Comparison of ENCODE assay signal across 13 mouse cellular contexts in genomic region chr8:3609046-3609815, GRCm38 (mm10). TPM values are rescaled to one million over a fixed set of nuclear protein-coding genes. Genes with fewer than 3 reads are reported as not detected.
DNase-seq lines count a peak whose midpoint lies in the region; ATAC-seq and TF ChIP-seq lines count a peak whose summit lies in the region.
"Had no signal": no experiment of that assay in that cellular context is flagged by ENCODE, and none has a peak within 500 bp of the region (broad histone marks: within the 10 kb centered on the region; RNA-seq: fewer than 3 reads in every experiment).

No protein-coding gene starts in this region.

- 64% methylated on average over 12 of the region's 12 CpGs for WGBS in kidney, embryonic 15.5 days
- WGBS in stomach, postnatal 0 days, result 56% methylated on average over 12 of the region's 12 CpGs

- no peak overlapping the region for H3K4me2 ChIP-seq in kidney, embryonic 15.5 days
- H3K4me2 ChIP-seq in stomach, postnatal 0 days (replicated peaks; ENCODE audit: low read depth), result no peak overlapping the region
- H3K4me2 ChIP-seq: hindbrain, embryonic 13.5 days had no signal

- H3K9me3 ChIP-seq in kidney, embryonic 15.5 days (replicated peaks), result no peaks in the 10 kb centered on the region
- H3K9me3 ChIP-seq in stomach, postnatal 0 days (ENCODE audit: control insufficient read depth, low read length), result no peaks in the 10 kb centered on the region
- H3K9me3 ChIP-seq: hindbrain, embryonic 13.5 days had no signal

- H3K4me3 ChIP-seq in kidney, embryonic 15.5 days (replicated peaks), result no peak overlapping the region
- H3K4me3 ChIP-seq in stomach, postnatal 0 days (ENCODE audit: low read depth, low read length), result no peak overlapping the region
- H3K4me3 ChIP-seq: hindbrain, embryonic 13.5 days had no signal

- no peak for DNase-seq in frontal cortex, adult 2 months (ENCODE audit: extremely low spot score in 1 of 2, low spot score in 1 of 2)
- DNase-seq in ovary, adult 18-20 months (ENCODE audit: low spot score), result peak; percentile 64
- no peak for DNase-seq in ovary, postnatal 10 days (ENCODE audit: low spot score)
- DNase-seq in stomach, postnatal 0 days (ENCODE audit: low spot score), result no peak
- DNase-seq in left cerebral cortex, postnatal 10 days (ENCODE audit: extremely low spot score in 1 of 2, low spot score in 2 of 2), result no peak
- no peak for DNase-seq in spleen, postnatal 14 days (ENCODE audit: low spot score in 2 of 2)
- DNase-seq: cerebellum, adult 9-11 months had no signal

- H3K36me3 ChIP-seq in kidney, embryonic 15.5 days, result peaks cover 91% of the 10 kb centered on the region
- peaks cover 20% of the 10 kb centered on the region for H3K36me3 ChIP-seq in stomach, postnatal 0 days (ENCODE audit: control insufficient read depth, insufficient read depth, low read length)

- no peak for TF ChIP-seq EP300 in stomach, postnatal 0 days (optimal IDR thresholded peaks at IDR 0.05)

- no peaks in the 10 kb centered on the region for H3K27me3 ChIP-seq in kidney, embryonic 15.5 days
- H3K27me3 ChIP-seq in stomach, postnatal 0 days (ENCODE audit: control insufficient read depth, insufficient read depth, low read length), result no peaks in the 10 kb centered on the region
- H3K27me3 ChIP-seq: hindbrain, embryonic 13.5 days had no signal

- TF ChIP-seq CTCF in stomach, postnatal 0 days (IDR thresholded peaks at IDR 0.05; ENCODE audit: low read depth), result no peak

- H3K9ac ChIP-seq in kidney, embryonic 15.5 days, result no peak overlapping the region
- no peak overlapping the region for H3K9ac ChIP-seq in stomach, postnatal 0 days (ENCODE audit: low read length)

- H3K4me1 ChIP-seq in kidney, embryonic 15.5 days, result peaks cover 15% of the 10 kb centered on the region
- no peaks in the 10 kb centered on the region for H3K4me1 ChIP-seq in stomach, postnatal 0 days (replicated peaks; ENCODE audit: control insufficient read depth, insufficient read depth)
- H3K4me1 ChIP-seq: hindbrain, embryonic 13.5 days had no signal

- peak overlapping the region; percentile 52 for H3K27ac ChIP-seq in kidney, embryonic 15.5 days
- peak overlapping the region; percentile 42 for H3K27ac ChIP-seq in stomach, postnatal 0 days (replicated peaks)
- H3K27ac ChIP-seq: hindbrain, embryonic 13.5 days had no signal

- intact Hi-C loops in left cerebral cortex, postnatal 10 days (cut with DNase I), result no loop called here

- ATAC-seq in frontal cortex, adult (ENCODE audit: low TSS enrichment), result peak; percentile 6; the same call in 1 of the 2 replicates
- ATAC-seq in kidney, embryonic 15.5 days (replicated peaks; ENCODE audit: low FRiP score), result no peak
- peak; percentile 19 for ATAC-seq in stomach, postnatal 0 days (ENCODE audit: low FRiP score, low TSS enrichment)
- ATAC-seq: CD4-positive, CD25-positive, alpha-beta regulatory T cell, adult 4 months; forebrain, embryonic 14.5 days had no signal

RNA-seq across cellular contexts. Expression of gene Xab2, which starts 11.9 kb away (rescaled TPM):
- 56.1 and 56.4 TPM in 2 replicates for polyA plus RNA-seq in frontal cortex, adult 2 months (2012; rRNA removed)
- polyA plus RNA-seq in kidney, embryonic 15.5 days (2015; fragmentation: Nextera tagmentation; extraction: Ambion mirVana), result 60.4 and 65.0 TPM in 2 replicates
- 23.3 and 25.5 TPM in 2 replicates for polyA plus RNA-seq in stomach, postnatal 0 days (2015; fragmentation: Nextera tagmentation; extraction: Ambion mirVana)
- 10 to 100 TPM; 32.4 to 36.3 TPM for total RNA-seq in left cerebral cortex, postnatal 10 days (2021)

RNA-seq across cellular contexts. Expression of gene Pet100, which starts 12.1 kb away (rescaled TPM):
- 66.2 and 68.9 TPM in 2 replicates for polyA plus RNA-seq in frontal cortex, adult 2 months (2012; rRNA removed)
- 108 and 116 TPM in 2 replicates for polyA plus RNA-seq in kidney, embryonic 15.5 days (2015; fragmentation: Nextera tagmentation; extraction: Ambion mirVana)
- 143 and 171 TPM in 2 replicates for polyA plus RNA-seq in stomach, postnatal 0 days (2015; fragmentation: Nextera tagmentation; extraction: Ambion mirVana)
- 10 to 100 TPM; 78.6 to 80.1 TPM for total RNA-seq in left cerebral cortex, postnatal 10 days (2021)

RNA-seq across cellular contexts. Expression of gene Pcp2, which starts 16.1 kb away (rescaled TPM):
- 1.5 and 2.2 TPM in 2 replicates for polyA plus RNA-seq in frontal cortex, adult 2 months (2012; rRNA removed)
- polyA plus RNA-seq in kidney, embryonic 15.5 days (2015; fragmentation: Nextera tagmentation; extraction: Ambion mirVana), result 0.34 and 0.48 TPM in 2 replicates
- polyA plus RNA-seq in stomach, postnatal 0 days (2015; fragmentation: Nextera tagmentation; extraction: Ambion mirVana), result 0.25 TPM in 1 of 2 replicates, not detected in the other
- total RNA-seq in left cerebral cortex, postnatal 10 days (2021), result not detected
- total RNA-seq: left cerebral cortex, postnatal 25 days had no signal
- polyA plus RNA-seq: CD4-positive, CD25-positive, alpha-beta regulatory T cell, adult 4 months had no signal

RNA-seq across cellular contexts. Expression of gene Stxbp2, which starts 21.5 kb away (rescaled TPM):
- polyA plus RNA-seq in frontal cortex, adult 2 months (2012; rRNA removed), result 292 and 302 TPM in 2 replicates
- 78.5 and 85.3 TPM in 2 replicates for polyA plus RNA-seq in kidney, embryonic 15.5 days (2015; fragmentation: Nextera tagmentation; extraction: Ambion mirVana)
- 111 and 121 TPM in 2 replicates for polyA plus RNA-seq in stomach, postnatal 0 days (2015; fragmentation: Nextera tagmentation; extraction: Ambion mirVana)
- 10 to 100 TPM; 57.0 to 59.3 TPM for total RNA-seq in left cerebral cortex, postnatal 10 days (2021)

RNA-seq across cellular contexts. Expression of gene Camsap3, which starts 22.1 kb away (rescaled TPM):
- 31.7 and 32.7 TPM in 2 replicates for polyA plus RNA-seq in frontal cortex, adult 2 months (2012; rRNA removed)
- 14.1 and 15.8 TPM in 2 replicates for polyA plus RNA-seq in kidney, embryonic 15.5 days (2015; fragmentation: Nextera tagmentation; extraction: Ambion mirVana)
- 14.2 and 20.1 TPM in 2 replicates for polyA plus RNA-seq in stomach, postnatal 0 days (2015; fragmentation: Nextera tagmentation; extraction: Ambion mirVana)
- 10 to 100 TPM; 67.3 to 71.8 TPM for total RNA-seq in left cerebral cortex, postnatal 10 days (2021)
- polyA plus RNA-seq: CD4-positive, CD25-positive, alpha-beta regulatory T cell, adult 4 months had no signal
